Mouse (Mus musculus): Measurements from ENCODE around the gene Proz. TPM values are rescaled to one million over a fixed set of nuclear protein-coding genes. Genes with fewer than 3 reads are reported as not detected.
"Not testable (repeated sequence)": the region's sequence is repeated elsewhere in the genome, so short reads cannot be mapped to it uniquely, and the experiment has no call there.

Proz gene
- polyA plus RNA-seq, 1 experiment from 2014 or later: 15.9 TPM

DNA sequence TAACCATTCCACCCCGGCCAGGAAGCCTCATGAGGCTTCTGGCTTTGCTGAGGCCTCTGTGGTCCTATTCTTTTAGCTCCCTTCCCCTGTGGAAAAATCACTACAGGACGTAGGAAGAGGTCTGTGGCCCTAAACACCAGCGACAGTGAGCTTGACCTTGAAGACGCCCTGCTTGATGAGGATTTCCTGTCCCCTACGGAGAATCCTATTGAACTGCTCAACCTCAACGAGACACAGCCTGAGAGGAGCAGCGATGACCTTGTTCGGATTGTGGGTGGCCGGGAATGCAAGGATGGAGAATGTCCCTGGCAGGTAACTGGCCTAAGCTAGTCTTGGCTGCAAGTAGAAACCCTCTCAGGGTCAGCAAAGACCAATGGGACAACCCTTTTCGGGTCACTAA lies 10.2 kb upstream of the Proz start:
- no peak for TF ChIP-seq CTCF (IDR thresholded peaks at IDR 0.05; ENCODE audit: low read depth)
- 83% methylated on average over 10 of the region's 10 CpGs for WGBS
- no peak for ATAC-seq
- Histone ChIP-seq H3K9me3 (ENCODE audit: control insufficient read depth) (no peaks in the 10 kb centered on the region), H3K9ac (ENCODE audit: low read depth, low read length) (no peak overlapping the region), H3K4me1 (replicated peaks; ENCODE audit: control insufficient read depth, insufficient read depth, low read length) (no peaks in the 10 kb centered on the region), H3K4me2 (replicated peaks; ENCODE audit: low read depth) (no peak overlapping the region), H3K4me3 (ENCODE audit: low read depth, low read length) (no peak overlapping the region), H3K27ac (ENCODE audit: low read depth, low read length) (no peak overlapping the region), H3K36me3 (ENCODE audit: control insufficient read depth, insufficient read depth) (peaks cover 6% of the 10 kb centered on the region; the same call in 1 of the 2 replicates), H3K27me3 (replicated peaks; ENCODE audit: control insufficient read depth, insufficient read depth, low read length) (no peaks in the 10 kb centered on the region)

GRCm38 (mm10) chr8:13057351-13057750 lies 3.4 kb upstream of the Proz start:
- H3K4me3 ChIP-seq (ENCODE audit: low read depth, low read length): no peak overlapping the region
- H3K4me1 ChIP-seq (replicated peaks; ENCODE audit: control insufficient read depth, insufficient read depth, low read length): no peaks in the 10 kb centered on the region
- H3K4me2 ChIP-seq (replicated peaks; ENCODE audit: low read depth): no peak overlapping the region
- H3K9ac ChIP-seq (ENCODE audit: low read depth, low read length): no peak overlapping the region
- no peak for TF ChIP-seq CTCF (IDR thresholded peaks at IDR 0.05; ENCODE audit: low read depth)
- ATAC-seq: no peak
- 48% methylated on average over 4 of the region's 4 CpGs for WGBS
- H3K9me3 ChIP-seq (ENCODE audit: control insufficient read depth): no peaks in the 10 kb centered on the region
- no peaks in the 10 kb centered on the region for H3K36me3 ChIP-seq (ENCODE audit: control insufficient read depth, insufficient read depth)
- no peaks in the 10 kb centered on the region for H3K27me3 ChIP-seq (replicated peaks; ENCODE audit: control insufficient read depth, insufficient read depth, low read length)
- H3K27ac ChIP-seq (ENCODE audit: low read depth, low read length): no peak overlapping the region

DNA sequence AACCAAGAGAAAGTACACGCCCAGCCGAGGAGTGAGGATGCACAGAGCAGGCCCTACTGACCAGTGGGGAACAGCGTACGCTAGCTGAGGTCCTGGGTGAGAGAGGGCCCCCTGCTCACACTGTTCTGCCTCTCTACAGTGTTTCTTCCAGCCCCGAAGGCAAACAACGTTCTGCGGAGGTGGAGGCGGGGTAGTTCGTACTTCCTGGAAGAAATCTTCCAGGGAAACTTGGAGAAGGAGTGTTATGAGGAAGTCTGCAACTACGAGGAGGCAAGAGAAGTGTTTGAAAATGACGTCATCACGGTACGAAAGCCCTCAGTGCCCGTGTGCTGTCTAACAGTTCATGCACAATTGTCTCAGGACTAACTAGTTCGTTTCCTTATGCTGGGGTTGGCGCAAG lies 2.4 kb downstream of the Proz start:
- no peak overlapping the region for H3K27ac ChIP-seq (ENCODE audit: low read depth, low read length)
- peak; percentile 17 for ATAC-seq
- no peak for TF ChIP-seq CTCF (IDR thresholded peaks at IDR 0.05; ENCODE audit: low read depth)

DNA sequence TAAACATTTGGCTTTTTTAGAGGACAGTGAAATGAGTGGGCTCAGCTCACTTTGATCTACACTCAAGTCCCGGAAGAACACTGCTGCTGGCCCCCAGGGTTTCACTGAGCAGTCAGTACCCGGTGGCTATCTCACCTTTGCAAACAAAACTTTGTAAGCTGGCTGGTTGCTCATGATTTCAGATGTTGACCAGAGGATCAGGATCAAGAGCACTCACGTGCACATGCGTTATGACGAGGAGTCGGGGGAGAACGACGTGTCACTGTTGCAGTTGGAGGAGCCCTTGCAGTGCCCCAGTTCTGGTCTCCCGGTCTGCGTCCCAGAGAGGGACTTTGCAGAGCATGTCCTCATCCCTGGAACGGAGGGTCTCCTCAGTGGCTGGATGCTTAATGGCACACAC lies 12.5 kb downstream of the Proz start:
- Histone ChIP-seq H3K27ac (ENCODE audit: low read depth, low read length) (no peak overlapping the region), H3K4me1 (replicated peaks; ENCODE audit: control insufficient read depth, insufficient read depth, low read length) (no peaks in the 10 kb centered on the region), H3K27me3 (replicated peaks; ENCODE audit: control insufficient read depth, insufficient read depth, low read length) (no peaks in the 10 kb centered on the region), H3K36me3 (ENCODE audit: control insufficient read depth, insufficient read depth) (peaks cover 49% of the 10 kb centered on the region), H3K9ac (ENCODE audit: low read depth, low read length) (no peak overlapping the region), H3K4me3 (ENCODE audit: low read depth, low read length) (no peak overlapping the region), H3K9me3 (ENCODE audit: control insufficient read depth) (no peaks in the 10 kb centered on the region), H3K4me2 (replicated peaks; ENCODE audit: low read depth) (no peak overlapping the region)
- no peak for TF ChIP-seq CTCF (IDR thresholded peaks at IDR 0.05; ENCODE audit: low read depth)
- ATAC-seq: no peak
- 64% methylated on average over 11 of the region's 11 CpGs for WGBS

More for the DNA sequence above, 2.4 kb downstream of the Proz start:
- Histone ChIP-seq H3K27me3 (replicated peaks; ENCODE audit: control insufficient read depth, insufficient read depth, low read length) (no peaks in the 10 kb centered on the region), H3K4me1 (replicated peaks; ENCODE audit: control insufficient read depth, insufficient read depth, low read length) (no peaks in the 10 kb centered on the region), H3K36me3 (ENCODE audit: control insufficient read depth, insufficient read depth) (peaks cover 5% of the 10 kb centered on the region; the same call in 1 of the 2 replicates), H3K4me2 (replicated peaks; ENCODE audit: low read depth) (peak overlapping the region; percentile 17; the same call in 1 of the 2 replicates), H3K4me3 (ENCODE audit: low read depth, low read length) (no peak overlapping the region), H3K9me3 (ENCODE audit: control insufficient read depth) (no peaks in the 10 kb centered on the region), H3K9ac (ENCODE audit: low read depth, low read length) (no peak overlapping the region)
- 46% methylated on average over 16 of the region's 16 CpGs for WGBS

- peaks cover 66% of the 10 kb centered on the region for H3K36me3 ChIP-seq (ENCODE audit: control insufficient read depth, insufficient read depth)
- H3K9ac ChIP-seq (ENCODE audit: low read depth, low read length): no peak overlapping the region
- no peaks in the 10 kb centered on the region for H3K9me3 ChIP-seq (ENCODE audit: control insufficient read depth)
- no peaks in the 10 kb centered on the region for H3K4me1 ChIP-seq (replicated peaks; ENCODE audit: control insufficient read depth, insufficient read depth, low read length)
- H3K4me3 ChIP-seq (ENCODE audit: low read depth, low read length): no peak overlapping the region
- TF ChIP-seq CTCF (IDR thresholded peaks at IDR 0.05; ENCODE audit: low read depth): no peak
- no peak overlapping the region for H3K4me2 ChIP-seq (replicated peaks; ENCODE audit: low read depth)
- 85% methylated on average over 8 of the region's 8 CpGs for WGBS
- no peak for ATAC-seq
- H3K27me3 ChIP-seq (replicated peaks; ENCODE audit: control insufficient read depth, insufficient read depth, low read length): no peaks in the 10 kb centered on the region
- H3K27ac ChIP-seq (ENCODE audit: low read depth, low read length): no peak overlapping the region
Measured at GRCm38 (mm10) chr8:13075044-13075443, 14.3 kb downstream of the Proz start.

DNA sequence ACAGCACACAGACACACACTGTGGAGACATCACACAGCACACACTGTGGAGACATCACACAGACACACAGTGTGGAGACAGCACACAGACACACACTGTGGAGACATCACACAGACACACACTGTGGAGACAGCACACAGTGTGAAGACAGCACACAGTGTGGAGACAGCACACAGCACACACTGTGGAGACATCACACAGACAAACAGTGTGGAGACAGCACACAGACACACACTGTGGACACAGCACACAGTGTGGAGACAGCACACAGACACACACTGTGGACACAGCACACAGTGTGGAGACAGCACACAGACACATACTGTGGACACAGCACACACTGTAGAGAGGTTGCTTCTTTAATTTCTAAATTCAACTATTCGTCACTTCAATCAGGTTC lies 14.9 kb downstream of the Proz start:
- ATAC-seq; H3K4me2 ChIP-seq (replicated peaks; ENCODE audit: low read depth); H3K9ac ChIP-seq (ENCODE audit: low read depth, low read length); H3K27me3 ChIP-seq (replicated peaks; ENCODE audit: control insufficient read depth, insufficient read depth, low read length); H3K9me3 ChIP-seq (ENCODE audit: control insufficient read depth); H3K4me3 ChIP-seq (ENCODE audit: low read depth, low read length); H3K27ac ChIP-seq (ENCODE audit: low read depth, low read length); H3K4me1 ChIP-seq (replicated peaks; ENCODE audit: control insufficient read depth, insufficient read depth, low read length): not testable (repeated sequence)
- WGBS: 92% methylated on average over 1 of the region's 1 CpGs
- H3K36me3 ChIP-seq (ENCODE audit: control insufficient read depth, insufficient read depth): peaks cover 72% of the 10 kb centered on the region

DNA sequence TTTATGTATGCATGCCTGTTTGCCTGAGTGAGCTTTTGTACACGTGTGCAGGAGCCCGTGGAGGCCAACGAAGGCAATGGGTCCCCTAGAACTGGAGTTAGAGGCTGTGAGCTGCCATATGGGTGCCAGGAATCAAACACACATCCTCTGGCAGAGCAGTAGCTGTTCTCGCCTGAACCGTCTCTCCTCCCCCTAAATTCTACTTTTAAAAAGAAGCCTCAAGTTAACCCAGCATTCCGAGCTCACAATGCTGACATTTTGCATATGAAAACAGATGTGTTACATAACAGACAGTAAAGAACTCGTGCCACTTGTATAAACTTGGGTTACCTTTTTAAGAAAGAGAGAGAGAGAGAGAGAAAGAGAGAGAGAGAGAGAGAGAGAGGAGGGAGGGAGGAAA lies 16.8 kb downstream of the Proz start:
- H3K9ac ChIP-seq (ENCODE audit: low read depth, low read length): no peak overlapping the region
- H3K4me1 ChIP-seq (replicated peaks; ENCODE audit: control insufficient read depth, insufficient read depth, low read length): no peaks in the 10 kb centered on the region
- ATAC-seq: no peak
- no peaks in the 10 kb centered on the region for H3K9me3 ChIP-seq (ENCODE audit: control insufficient read depth)
- H3K36me3 ChIP-seq (ENCODE audit: control insufficient read depth, insufficient read depth): peaks cover 89% of the 10 kb centered on the region
- no peak overlapping the region for H3K4me2 ChIP-seq (replicated peaks; ENCODE audit: low read depth)
- H3K27ac ChIP-seq (ENCODE audit: low read depth, low read length): no peak overlapping the region
- no peak for TF ChIP-seq CTCF (IDR thresholded peaks at IDR 0.05; ENCODE audit: low read depth)
- 90% methylated on average over 7 of the region's 7 CpGs for WGBS
- no peaks in the 10 kb centered on the region for H3K27me3 ChIP-seq (replicated peaks; ENCODE audit: control insufficient read depth, insufficient read depth, low read length)
- no peak overlapping the region for H3K4me3 ChIP-seq (ENCODE audit: low read depth, low read length)
